Mouse (Mus musculus) left cerebral cortex, postnatal 4 days (tissue): ENCODE data around the gene Ly6c1. TPM values are rescaled to one million over a fixed set of nuclear protein-coding genes. Genes with fewer than 3 reads are reported as not detected.
"Not testable (repeated sequence)": the region's sequence is repeated elsewhere in the genome, so short reads cannot be mapped to it uniquely, and the experiment has no call there.

ENCODE experiments used
- DNase-seq: peaks from one replicate; pipeline ENCODE4 v3.0.0-alpha.2; 2022
- intact Hi-C: fragments of 180-260 bp; cut with DNase I; formaldehyde crosslinking; loops from one replicate; pipeline ENCODE4 v1.15.1; 2025
- total RNA-seq, 2 experiments: library from RNA; stranded (reverse); gene quantifications; 2 replicates each; pipeline ENCODE4 v1.2.3; 2021

The Ly6c1 gene
- total RNA-seq = 1 to 10 TPM; 6.0 to 8.1 TPM

- DNase-seq, intact Hi-C loops: not testable (repeated sequence)
Measured at GRCm38 (mm10) chr15:75048642-75049261, at the start of gene Ly6c1. Gene Ly6c1 (minus strand): TSS chr15:75048830.

- intact Hi-C loops, DNase-seq: not testable (repeated sequence)
Measured at GRCm38 (mm10) chr15:75088041-75088440, 39.4 kb upstream of the Ly6c1 start.

DNA sequence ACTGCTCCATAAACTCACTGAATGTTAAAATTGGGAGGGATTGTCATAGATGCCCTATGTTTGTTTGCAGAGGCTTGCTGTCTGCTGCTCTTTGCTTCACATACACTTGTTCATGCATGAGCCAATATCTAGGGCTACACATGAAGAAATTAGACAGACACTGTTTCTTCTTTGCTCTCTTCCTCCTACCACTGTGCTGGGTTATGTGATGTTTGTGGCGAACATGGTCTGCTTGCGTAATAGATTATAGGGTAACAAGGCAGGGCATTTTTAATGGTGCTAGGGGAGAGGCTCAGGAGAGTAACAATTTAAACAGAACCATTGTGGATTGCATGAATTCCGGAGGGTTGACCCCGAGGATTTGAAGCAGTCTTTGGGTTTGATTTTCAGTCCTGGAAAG lies 21.3 kb upstream of the Ly6c1 start:
- intact Hi-C loops = no loop called here
- no peak for DNase-seq

GRCm38 (mm10) chr15:75062030-75062574 lies 13.5 kb upstream of the Ly6c1 start:
- intact Hi-C loops = not testable (repeated sequence)

GRCm38 (mm10) chr15:75060505-75060904 lies 11.9 kb upstream of the Ly6c1 start:
- peak; percentile 24 for DNase-seq
- intact Hi-C loops = no loop called here

More at GRCm38 (mm10) chr15:75062030-75062574, 13.5 kb upstream of the Ly6c1 start:
- DNase-seq = peak; percentile 61

DNA sequence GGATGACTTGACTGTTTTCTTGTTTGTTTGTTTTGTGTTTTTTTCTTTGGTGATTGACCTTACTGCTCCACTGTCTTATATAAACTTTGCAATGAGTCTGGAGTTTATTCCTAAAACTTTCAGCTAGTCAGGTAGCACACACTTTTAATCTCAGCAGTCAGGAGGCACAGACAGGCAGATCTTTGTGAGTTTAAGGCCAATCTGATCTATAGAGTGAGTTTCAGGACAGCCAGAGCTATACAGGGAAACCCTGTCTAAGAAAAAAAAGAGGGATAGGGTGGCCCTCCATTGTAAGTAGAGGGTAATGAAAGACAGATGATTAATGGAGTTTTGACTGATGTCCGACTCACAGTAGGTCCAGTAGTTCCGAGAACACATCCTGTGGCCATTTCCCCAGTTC lies 7.4 kb upstream of the Ly6c1 start:
- intact Hi-C loops = no loop called here
- no peak for DNase-seq

GRCm38 (mm10) chr15:75055425-75055824 lies 6.8 kb upstream of the Ly6c1 start:
- intact Hi-C loops = not testable (repeated sequence)

DNA sequence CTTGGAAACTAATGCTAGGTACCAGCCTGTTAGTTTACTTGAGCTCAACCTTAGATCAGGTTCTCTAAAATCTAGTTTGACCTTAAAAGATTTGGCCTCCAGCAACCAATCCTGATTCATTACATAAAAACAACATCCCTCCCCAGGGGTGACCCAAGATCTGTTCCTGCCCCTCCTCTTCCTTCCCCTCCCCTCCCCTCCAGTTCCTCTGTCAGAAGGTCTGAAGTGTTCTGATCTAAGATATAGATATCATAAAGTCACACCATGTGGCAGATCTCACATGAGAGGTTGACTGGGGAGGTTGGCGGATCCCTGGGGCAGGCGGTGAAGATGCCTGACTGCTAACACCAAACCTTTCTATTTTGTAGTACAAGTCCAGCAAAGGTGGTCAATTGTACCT lies 3.8 kb upstream of the Ly6c1 start:
- intact Hi-C loops, DNase-seq: not testable (repeated sequence)

More at GRCm38 (mm10) chr15:75055425-75055824, 6.8 kb upstream of the Ly6c1 start:
- DNase-seq = not testable (repeated sequence)

GRCm38 (mm10) chr15:75051141-75051540 lies 2.5 kb upstream of the Ly6c1 start:
- DNase-seq, intact Hi-C loops: not testable (repeated sequence)

DNA sequence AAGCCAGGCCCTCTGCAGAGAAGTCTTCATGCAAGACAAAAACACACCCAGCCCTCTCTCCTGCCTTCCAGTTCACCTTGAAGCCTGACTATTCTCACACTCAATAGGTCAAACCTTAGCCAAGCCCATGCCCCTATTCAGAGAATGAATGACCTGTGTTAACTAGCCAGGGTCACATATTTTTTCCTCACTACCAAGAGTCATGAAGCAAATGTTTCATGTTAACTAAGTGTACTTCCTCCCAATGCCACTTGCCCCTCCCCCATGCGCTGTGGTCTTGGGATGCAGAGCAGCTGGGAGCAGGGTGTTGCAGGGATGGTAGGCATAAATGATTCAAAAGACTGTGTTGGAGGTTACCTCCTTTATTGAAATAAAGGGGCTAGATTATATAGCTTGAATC lies 2.0 kb upstream of the Ly6c1 start:
- DNase-seq, intact Hi-C loops: not testable (repeated sequence)

GRCm38 (mm10) chr15:75049811-75050210 lies 1.2 kb upstream of the Ly6c1 start:
- DNase-seq, intact Hi-C loops: not testable (repeated sequence)

- intact Hi-C loops, DNase-seq: not testable (repeated sequence)
Measured at GRCm38 (mm10) chr15:75047970-75048320, 685 bp downstream of the Ly6c1 start.

DNA sequence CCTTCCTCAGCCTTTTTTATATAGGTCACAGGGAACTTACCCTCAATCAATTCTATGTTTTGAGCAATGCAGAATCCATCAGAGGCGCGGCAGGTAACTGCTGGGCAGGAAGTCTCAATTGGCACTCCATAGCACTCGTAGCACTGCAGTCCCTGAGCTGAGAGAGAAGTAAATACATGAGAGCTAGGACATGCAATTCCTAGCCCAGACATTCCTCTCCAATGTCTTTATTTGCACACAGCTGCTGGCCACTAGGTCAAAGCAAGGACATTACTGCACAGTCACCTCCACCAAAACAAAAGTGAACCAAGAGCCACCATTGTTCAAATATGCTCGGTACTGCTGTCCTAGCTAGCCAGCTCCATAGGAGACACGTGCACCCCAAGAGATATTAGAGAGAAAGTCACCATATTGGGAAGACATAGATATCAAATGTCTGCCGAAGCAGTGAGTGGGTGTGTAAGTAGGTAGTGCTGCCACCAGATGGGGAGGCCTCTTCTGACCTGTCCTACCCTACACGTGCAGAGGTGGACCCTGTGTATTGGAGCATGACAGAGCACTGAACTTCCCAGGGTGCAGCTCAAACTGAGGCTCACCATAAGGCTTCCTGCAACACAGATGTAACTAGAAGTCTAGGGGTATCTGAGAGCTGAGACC lies 1.2 kb downstream of the Ly6c1 start:
- DNase-seq, intact Hi-C loops: not testable (repeated sequence)

DNA sequence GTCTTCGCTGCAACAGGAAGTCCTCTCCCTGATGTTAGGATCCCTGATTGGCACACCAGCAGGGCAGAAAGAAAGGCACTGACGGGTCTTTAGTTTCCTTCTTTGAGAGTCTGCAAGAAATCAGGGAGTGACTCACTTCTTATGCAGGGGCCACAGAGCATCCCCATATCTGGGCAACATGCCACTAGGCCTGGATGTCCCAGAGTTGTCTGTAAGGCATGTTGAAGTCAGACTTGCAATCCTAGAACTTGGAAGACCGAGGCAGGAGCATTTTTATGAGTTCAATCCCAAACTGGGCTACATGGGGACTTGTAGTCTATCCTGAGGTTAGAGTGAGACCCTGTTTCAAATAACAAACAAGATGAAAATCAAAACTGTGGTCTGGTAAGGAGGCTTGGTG lies 3.1 kb downstream of the Ly6c1 start:
- DNase-seq, intact Hi-C loops: not testable (repeated sequence)

DNA sequence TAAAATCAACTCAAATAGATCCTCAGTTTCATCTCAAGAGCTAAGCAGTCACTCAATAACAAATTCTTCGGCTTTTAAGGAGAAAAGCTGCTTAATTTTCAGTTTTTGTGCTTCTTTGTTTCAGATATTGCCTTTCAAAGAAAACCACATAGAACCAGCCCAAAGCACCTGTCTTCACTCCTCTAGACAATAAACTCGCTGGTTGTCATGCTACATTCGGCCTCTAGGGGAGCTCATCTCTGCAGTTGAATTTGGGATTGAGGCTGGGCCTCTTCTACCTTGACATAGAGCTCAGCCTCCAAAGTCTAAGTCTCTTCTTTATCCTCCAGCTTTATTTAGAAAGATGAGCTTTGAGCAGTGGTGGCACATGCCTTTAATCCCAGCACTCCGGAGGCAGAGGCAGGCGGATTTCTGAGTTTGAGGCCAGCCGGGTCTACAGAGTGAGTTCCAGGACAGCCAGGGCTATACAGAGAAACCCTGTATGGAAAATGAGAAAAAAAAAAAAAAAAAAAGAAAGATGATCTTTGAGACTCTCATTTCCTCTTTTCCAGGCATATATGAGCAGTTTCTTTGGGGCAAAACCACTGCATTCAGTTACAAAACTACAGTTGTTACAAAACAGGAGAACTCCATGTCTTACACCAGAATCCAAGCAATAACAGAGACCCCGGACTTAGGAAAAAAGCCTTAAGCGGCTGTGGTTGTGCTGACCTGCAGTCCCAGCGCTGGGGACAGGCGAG lies 27.4 kb downstream of the Ly6c1 start:
- intact Hi-C loops, DNase-seq: not testable (repeated sequence)

DNA sequence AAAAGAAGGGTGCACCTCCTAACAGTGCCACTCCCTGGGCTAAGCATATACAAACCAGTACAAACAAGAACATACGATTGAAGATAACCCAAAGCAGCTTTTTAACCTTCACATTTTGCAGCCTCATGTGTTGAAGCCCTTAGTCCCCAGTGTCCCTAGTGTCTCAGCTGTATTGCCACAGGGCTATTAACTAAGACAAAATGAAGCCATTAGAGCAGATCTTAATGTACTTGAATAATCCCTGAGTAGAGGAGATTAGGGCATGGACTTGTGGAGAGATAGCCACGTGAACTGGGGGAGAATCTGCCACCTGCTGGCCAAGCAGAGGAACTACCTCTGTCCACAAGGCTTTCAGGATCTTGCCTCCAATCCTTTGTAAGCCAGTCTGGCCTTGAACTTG lies 29.2 kb downstream of the Ly6c1 start:
- intact Hi-C loops, DNase-seq: not testable (repeated sequence)

Other genes starting within 250 kb of the Ly6c1 start
- not detected for gene Gml2, start 229.8 kb downstream of the Ly6c1 start, total RNA-seq
- gene 2010109I03Rik, start 151.8 kb downstream of the Ly6c1 start, total RNA-seq = not detected
- gene Ly6i, start 65.4 kb downstream of the Ly6c1 start, total RNA-seq = not detected
- gene Ly6a, start 50.8 kb downstream of the Ly6c1 start, total RNA-seq = 1 to 10 TPM; 1.3 to 2.0 TPM
- gene Ly6c2, start 63.1 kb upstream of the Ly6c1 start, total RNA-seq = under 1 TPM in 1 of 2 experiments, not detected in 1; 0.42 TPM
- gene Ly6g, start 106.4 kb upstream of the Ly6c1 start, total RNA-seq = not detected
- gene BC025446, start 167.5 kb upstream of the Ly6c1 start, total RNA-seq = not detected
- gene Ly6f, start 219.6 kb upstream of the Ly6c1 start, total RNA-seq = not detected